Mouse (Mus musculus): ENCODE data around the gene Plekha3.

DNA sequence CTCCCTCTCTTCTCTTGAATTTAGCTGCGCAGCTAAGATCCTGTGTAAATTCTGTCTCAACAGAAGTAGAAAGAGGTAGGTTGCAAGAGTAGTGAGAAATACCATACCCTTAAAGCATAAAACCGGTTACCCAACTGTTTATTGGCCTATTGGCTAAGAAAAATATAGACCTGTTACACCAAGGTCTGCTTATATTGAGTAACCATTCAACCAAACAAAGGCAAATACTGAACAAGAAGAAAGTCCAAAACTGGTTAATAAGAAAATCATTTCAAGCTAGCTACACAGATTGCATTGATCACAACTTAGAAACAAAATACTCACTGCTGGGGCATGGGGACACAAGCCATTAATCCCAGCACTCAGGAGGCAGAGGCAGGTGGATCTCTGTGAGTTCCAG is 35.4 kb upstream of the Plekha3 start:
- TF ChIP-seq UBTF (IDR thresholded peaks at IDR 0.05; ENCODE audit: low read depth, low read length): no peak
- no peak for TF ChIP-seq ZMIZ1 (IDR thresholded peaks at IDR 0.05; ENCODE audit: low read depth, low read length)
- no peak for TF ChIP-seq KAT2A (IDR thresholded peaks at IDR 0.05; ENCODE audit: insufficient replicate concordance, low read length)
